Mouse (Mus musculus) hindbrain, embryonic 11.5 days (tissue): Measurements from ENCODE around the gene Tfrc. TPM values are rescaled to one million over a fixed set of nuclear protein-coding genes. Genes with fewer than 3 reads are reported as not detected.

Experiments used
- ATAC-seq: fragments of 200-750 bp; cut with Nextera tagmentation; 2 replicates; pipeline ENCODE4 v1.8.0; 2017; ENCODE audit warnings: mild to moderate bottlenecking, moderate TSS enrichment, moderate library complexity; ENCODE audit not compliant: low FRiP score
- DNase-seq: peaks from one replicate; pipeline ENCODE4 v3.0.0-alpha.2; 2015; ENCODE audit warnings: low spot score
- H3K27ac ChIP-seq: fragments of 300-500 bp; sonication (generic); 2 replicates; pipeline ENCODE4 v1.5.1; 2014; ENCODE audit warnings: mild to moderate bottlenecking, low read depth, low read length
- H3K27me3 ChIP-seq: fragments of 300-500 bp; sonication (generic); 2 replicates; pipeline ENCODE4 v1.6.1; 2014; ENCODE audit warnings: mild to moderate bottlenecking, low read length, moderate library complexity, mixed read lengths; ENCODE audit not compliant: control insufficient read depth, insufficient read depth
- H3K36me3 ChIP-seq: fragments of 300-500 bp; sonication (generic); 2 replicates; pipeline ENCODE4 v1.6.1; 2014; ENCODE audit warnings: mild to moderate bottlenecking, low read length, moderate library complexity, mixed read lengths; ENCODE audit not compliant: control insufficient read depth, insufficient read depth
- H3K4me1 ChIP-seq: fragments of 300-500 bp; sonication (generic); replicated peaks from 2 replicates; pipeline ENCODE4 v1.6.1; 2014; ENCODE audit warnings: low read length, mixed read lengths; ENCODE audit not compliant: control insufficient read depth, insufficient read depth
- H3K4me2 ChIP-seq: fragments of 300-500 bp; sonication (generic); replicated peaks from 2 replicates; pipeline ENCODE4 v1.6.1; 2014; ENCODE audit warnings: mild to moderate bottlenecking, low read depth, low read length
- H3K4me3 ChIP-seq: fragments of 300-500 bp; sonication (generic); 2 replicates; pipeline ENCODE4 v1.5.1; 2014; ENCODE audit warnings: low read depth, low read length
- H3K9ac ChIP-seq: fragments of 300-500 bp; sonication (generic); 2 replicates; pipeline ENCODE4 v1.6.1; 2014; ENCODE audit warnings: low read depth, low read length
- H3K9me3 ChIP-seq: fragments of 300-500 bp; sonication (generic); 2 replicates; pipeline ENCODE4 v1.6.1; 2016; ENCODE audit warnings: low read length; ENCODE audit not compliant: control insufficient read depth
- WGBS: fragments of 180-500 bp; shearing (Covaris S2); extraction: QIAGEN DNeasy Blood & Tissue Kit; methylation state at CpG from one replicate; pipeline ENCODE4 v1.1.7; 2014; 5-methylcytosine and 5-hydroxymethylcytosine counted together
- polyA plus RNA-seq: library from polyadenylated mRNA; unstranded; fragments of >200 nt; fragmentation: Nextera tagmentation; extraction: Ambion mirVana; gene quantifications from 2 replicates; pipeline ENCODE4 v1.2.1, GENCODE M21; 2014

The Tfrc gene
- polyA plus RNA-seq, 1 experiment from 2014 or later = 59.0 TPM

GRCm38 (mm10) chr16:32591521-32591920, 17.2 kb upstream of the Tfrc start:
- Histone ChIP-seq H3K4me2 (no peak overlapping the region), H3K27ac (no peak overlapping the region), H3K4me3 (no peak overlapping the region), H3K4me1 (no peaks in the 10 kb centered on the region), H3K27me3 (no peaks in the 10 kb centered on the region), H3K9me3 (no peaks in the 10 kb centered on the region), H3K36me3 (no peaks in the 10 kb centered on the region), H3K9ac (no peak overlapping the region)
- no peak for ATAC-seq
- no peak for DNase-seq
- 86% methylated on average over 8 of the region's 8 CpGs for WGBS

- 95% methylated on average over 5 of the region's 5 CpGs for WGBS
- no peak overlapping the region for H3K4me3 ChIP-seq
- H3K27ac ChIP-seq = no peak overlapping the region
- no peaks in the 10 kb centered on the region for H3K9me3 ChIP-seq
- ATAC-seq = no peak
- no peaks in the 10 kb centered on the region for H3K4me1 ChIP-seq
- H3K27me3 ChIP-seq = no peaks in the 10 kb centered on the region
- no peaks in the 10 kb centered on the region for H3K36me3 ChIP-seq
- DNase-seq = no peak
- no peak overlapping the region for H3K4me2 ChIP-seq
- no peak overlapping the region for H3K9ac ChIP-seq
Measured at GRCm38 (mm10) chr16:32593283-32593805, 15.4 kb upstream of the Tfrc start.

DNA sequence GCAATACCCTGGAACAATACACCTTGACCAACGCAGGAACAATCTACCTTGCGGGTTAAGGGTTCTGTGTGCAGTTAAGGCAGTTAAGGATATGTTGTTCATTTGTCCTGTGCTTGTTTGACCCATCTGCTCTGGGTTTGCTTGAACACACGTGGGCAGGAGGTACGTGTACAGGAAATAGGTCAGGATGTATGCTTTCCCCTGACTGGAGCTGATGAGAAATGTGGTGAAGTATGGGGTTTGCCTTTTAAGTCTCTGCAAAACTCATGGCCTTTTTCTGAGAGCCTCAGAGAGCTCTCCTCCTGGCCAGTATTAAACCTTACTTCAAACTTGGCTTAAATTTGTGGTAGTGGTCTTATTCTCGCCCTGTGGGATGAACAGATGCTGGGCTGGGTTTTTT, 14.8 kb upstream of the Tfrc start:
- no peaks in the 10 kb centered on the region for H3K27me3 ChIP-seq
- no peaks in the 10 kb centered on the region for H3K4me1 ChIP-seq
- DNase-seq (no peak), ATAC-seq (no peak)
- no peak overlapping the region for H3K4me3 ChIP-seq
- H3K9ac ChIP-seq = no peak overlapping the region
- 81% methylated on average over 5 of the region's 5 CpGs for WGBS
- H3K27ac ChIP-seq = no peak overlapping the region
- H3K4me2 ChIP-seq = no peak overlapping the region
- no peaks in the 10 kb centered on the region for H3K9me3 ChIP-seq
- no peaks in the 10 kb centered on the region for H3K36me3 ChIP-seq

GRCm38 (mm10) chr16:32594701-32595100, 14.0 kb upstream of the Tfrc start:
- DNase-seq (no peak), ATAC-seq (no peak)
- Histone ChIP-seq H3K27ac (no peak overlapping the region), H3K4me1 (no peaks in the 10 kb centered on the region), H3K9ac (no peak overlapping the region), H3K4me2 (no peak overlapping the region), H3K36me3 (no peaks in the 10 kb centered on the region), H3K9me3 (no peaks in the 10 kb centered on the region), H3K4me3 (no peak overlapping the region), H3K27me3 (no peaks in the 10 kb centered on the region)
- 65% methylated on average over 5 of the region's 5 CpGs for WGBS

DNA sequence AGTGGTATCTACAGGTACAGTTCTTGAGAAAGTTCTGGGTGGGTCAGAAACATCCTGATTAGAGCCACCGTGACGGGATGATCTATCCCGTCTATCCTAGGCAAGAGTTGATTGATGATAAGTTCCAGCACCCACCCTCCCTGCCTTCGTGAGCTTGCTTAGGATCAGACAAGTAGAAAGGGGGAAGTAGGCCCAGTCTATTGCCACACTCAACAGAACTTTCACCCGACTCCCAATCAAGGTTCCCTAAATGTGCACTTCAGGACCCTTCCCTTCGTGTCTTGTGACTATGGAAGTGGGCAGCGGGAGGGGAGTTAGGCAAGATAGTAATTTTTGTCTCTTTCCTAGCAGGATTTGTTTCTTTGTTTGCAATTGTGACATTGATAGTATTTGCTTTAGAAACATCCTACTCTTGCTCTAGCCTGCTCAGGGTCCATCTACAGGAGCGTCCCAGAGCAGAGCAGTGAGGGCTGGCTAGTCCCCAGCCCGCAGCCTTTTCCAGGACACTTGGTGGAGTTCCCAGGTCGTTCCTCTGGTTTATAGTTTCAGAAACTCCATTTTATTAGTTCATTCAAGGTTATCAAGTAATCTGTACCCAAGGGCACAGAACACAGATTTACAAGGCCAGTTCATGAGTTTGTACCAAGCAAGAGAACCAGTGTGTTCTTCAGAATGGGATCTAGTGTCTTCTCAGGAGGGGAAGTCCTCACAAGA, 13.4 kb upstream of the Tfrc start:
- H3K27ac ChIP-seq = no peak overlapping the region
- H3K36me3 ChIP-seq = no peaks in the 10 kb centered on the region
- no peak overlapping the region for H3K4me3 ChIP-seq
- H3K9me3 ChIP-seq = no peaks in the 10 kb centered on the region
- WGBS = 87% methylated on average over 10 of the region's 10 CpGs
- ATAC-seq (no peak), DNase-seq (no peak)
- H3K4me2 ChIP-seq = no peak overlapping the region
- H3K4me1 ChIP-seq = no peaks in the 10 kb centered on the region
- no peaks in the 10 kb centered on the region for H3K27me3 ChIP-seq
- no peak overlapping the region for H3K9ac ChIP-seq

GRCm38 (mm10) chr16:32597909-32598381, 10.8 kb upstream of the Tfrc start:
- H3K36me3 ChIP-seq = no peaks in the 10 kb centered on the region
- H3K4me2 ChIP-seq = no peak overlapping the region
- DNase-seq = no peak
- H3K27ac ChIP-seq = no peak overlapping the region
- H3K9ac ChIP-seq = no peak overlapping the region
- 46% methylated on average over 4 of the region's 4 CpGs for WGBS
- H3K4me1 ChIP-seq = no peaks in the 10 kb centered on the region
- no peaks in the 10 kb centered on the region for H3K27me3 ChIP-seq
- ATAC-seq = no peak
- no peak overlapping the region for H3K4me3 ChIP-seq
- no peaks in the 10 kb centered on the region for H3K9me3 ChIP-seq

DNA sequence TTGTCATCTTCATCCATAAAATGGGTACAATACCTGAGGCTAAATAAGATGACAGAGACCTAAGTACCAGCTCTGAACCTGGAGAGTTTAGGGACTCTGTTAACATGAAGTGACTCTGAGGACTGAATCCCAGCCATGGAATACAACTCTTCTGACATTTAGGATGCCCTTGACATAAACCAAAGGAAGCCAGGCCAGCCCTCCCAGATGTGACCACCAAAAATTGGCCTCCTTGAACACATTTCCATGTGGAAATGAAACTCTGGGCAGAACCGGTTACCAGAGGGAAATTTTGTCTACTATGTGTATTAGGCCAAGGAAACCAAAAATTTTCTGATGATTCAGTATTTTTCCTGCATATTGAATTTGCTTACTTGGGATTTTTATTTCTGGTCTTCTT, 9.6 kb upstream of the Tfrc start:
- no peaks in the 10 kb centered on the region for H3K27me3 ChIP-seq
- no peak overlapping the region for H3K27ac ChIP-seq
- ATAC-seq = no peak
- WGBS = 90% methylated on average over 1 of the region's 1 CpGs
- H3K4me1 ChIP-seq = no peaks in the 10 kb centered on the region
- H3K4me3 ChIP-seq = no peak overlapping the region
- no peak for DNase-seq
- H3K9me3 ChIP-seq = no peaks in the 10 kb centered on the region
- H3K4me2 ChIP-seq = no peak overlapping the region
- no peaks in the 10 kb centered on the region for H3K36me3 ChIP-seq
- H3K9ac ChIP-seq = no peak overlapping the region

DNA sequence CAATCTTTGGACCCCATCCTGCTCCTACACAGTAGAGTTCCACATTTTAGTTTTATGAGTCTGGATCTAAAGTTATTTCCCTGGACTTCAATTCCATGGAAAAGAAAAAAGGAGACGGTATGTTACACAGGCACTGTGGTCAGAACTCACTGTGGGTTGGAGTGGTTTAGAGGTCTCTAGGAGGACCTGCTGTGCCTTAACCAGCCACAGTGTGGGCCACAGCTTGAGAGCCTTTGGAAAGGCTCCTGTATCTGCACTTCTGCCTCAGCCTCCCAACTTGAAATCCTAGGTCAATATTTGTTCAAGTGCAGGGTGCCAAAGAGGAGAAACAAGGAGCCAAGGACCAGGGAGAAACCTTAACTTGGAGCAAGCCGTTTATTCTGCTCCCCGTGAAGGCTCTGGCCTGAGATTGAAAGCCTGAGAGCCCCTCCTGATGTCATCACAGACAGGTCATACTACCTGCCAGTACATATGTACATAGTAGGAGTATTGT, 6.5 kb upstream of the Tfrc start:
- ATAC-seq = no peak
- Histone ChIP-seq H3K36me3 (no peaks in the 10 kb centered on the region), H3K9ac (no peak overlapping the region), H3K4me2 (no peak overlapping the region), H3K9me3 (no peaks in the 10 kb centered on the region), H3K4me3 (no peak overlapping the region), H3K27me3 (no peaks in the 10 kb centered on the region), H3K27ac (no peak overlapping the region), H3K4me1 (no peaks in the 10 kb centered on the region)
- WGBS = 87% methylated on average over 3 of the region's 3 CpGs
- no peak for DNase-seq
